Mouse (Mus musculus) forebrain, embryonic 15.5 days (tissue): ENCODE results near the gene Ankrd34b. TPM values are rescaled to one million over a fixed set of nuclear protein-coding genes. Genes with fewer than 3 reads are reported as not detected.

Experiments
- ATAC-seq: fragments of 200-750 bp; cut with Nextera tagmentation; replicated peaks from 2 replicates; pipeline ENCODE4 v1.8.0; 2017; ENCODE audit warnings: mild to moderate bottlenecking, moderate TSS enrichment, moderate library complexity
- H3K27ac ChIP-seq: fragments of 300-500 bp; sonication (generic); replicated peaks from 2 replicates; pipeline ENCODE4 v1.5.1; 2015; ENCODE audit warnings: mild to moderate bottlenecking, inconsistent platforms
- H3K27me3 ChIP-seq: fragments of 300-500 bp; sonication (generic); 2 replicates; pipeline ENCODE4 v1.6.1; 2015; ENCODE audit warnings: inconsistent platforms
- H3K36me3 ChIP-seq: fragments of 300-500 bp; sonication (generic); 2 replicates; pipeline ENCODE4 v1.6.1; 2015; ENCODE audit warnings: mild to moderate bottlenecking, inconsistent platforms
- H3K4me1 ChIP-seq: fragments of 300-500 bp; sonication (generic); 2 replicates; pipeline ENCODE4 v1.6.1; 2015; ENCODE audit warnings: inconsistent platforms
- H3K4me2 ChIP-seq: fragments of 300-500 bp; sonication (generic); replicated peaks from 2 replicates; pipeline ENCODE4 v1.6.1; 2015; ENCODE audit warnings: mild to moderate bottlenecking, inconsistent platforms
- H3K4me3 ChIP-seq: fragments of 300-500 bp; sonication (generic); 2 replicates; pipeline ENCODE4 v1.5.1; 2015; ENCODE audit warnings: mild to moderate bottlenecking, inconsistent platforms
- H3K9ac ChIP-seq: fragments of 300-500 bp; sonication (generic); replicated peaks from 2 replicates; pipeline ENCODE4 v1.6.1; 2015; ENCODE audit warnings: mild to moderate bottlenecking, inconsistent platforms
- H3K9me3 ChIP-seq: fragments of 300-500 bp; sonication (generic); 2 replicates; pipeline ENCODE4 v1.6.1; 2016; ENCODE audit warnings: inconsistent platforms
- WGBS: fragments of 180-500 bp; shearing (Covaris S2); methylation state at CpG from one replicate; pipeline ENCODE4 v1.1.7; 2015; ENCODE audit warnings: mixed read lengths; 5-methylcytosine and 5-hydroxymethylcytosine counted together
- polyA plus RNA-seq: library from polyadenylated mRNA; unstranded; fragments of >200 nt; fragmentation: Nextera tagmentation; extraction: Ambion mirVana; gene quantifications from 2 replicates; pipeline ENCODE4 v1.2.1, GENCODE M21; 2015

The Ankrd34b gene
- polyA plus RNA-seq, 1 experiment from 2014 or later = 0.46 TPM

DNA sequence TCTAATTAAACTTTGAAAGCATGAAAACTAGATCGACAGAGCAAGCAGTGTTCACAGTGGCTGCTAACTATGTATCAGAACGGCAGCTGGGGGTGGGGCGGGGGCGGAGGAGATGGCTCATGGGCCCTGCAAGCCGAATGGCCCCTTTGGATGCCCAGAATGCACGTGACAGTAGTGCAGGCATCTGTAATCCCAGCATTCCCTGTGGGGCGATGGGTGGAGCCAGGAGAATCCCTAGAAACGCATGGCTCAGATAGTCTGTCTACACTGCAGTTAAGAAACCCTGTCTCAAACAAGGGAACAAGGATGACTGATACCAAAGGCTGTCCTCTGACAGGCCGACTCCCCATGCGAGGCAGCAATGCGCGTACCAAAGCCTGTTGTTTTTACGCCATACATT lies 14.6 kb downstream of the Ankrd34b start:
- Histone ChIP-seq H3K4me3 (no peak overlapping the region), H3K36me3 (no peaks in the 10 kb centered on the region), H3K27ac (no peak overlapping the region), H3K9ac (no peak overlapping the region), H3K9me3 (no peaks in the 10 kb centered on the region), H3K4me2 (no peak overlapping the region), H3K27me3 (no peaks in the 10 kb centered on the region), H3K4me1 (no peaks in the 10 kb centered on the region)
- WGBS = 74% methylated on average over 13 of the region's 13 CpGs
- no peak for ATAC-seq

DNA sequence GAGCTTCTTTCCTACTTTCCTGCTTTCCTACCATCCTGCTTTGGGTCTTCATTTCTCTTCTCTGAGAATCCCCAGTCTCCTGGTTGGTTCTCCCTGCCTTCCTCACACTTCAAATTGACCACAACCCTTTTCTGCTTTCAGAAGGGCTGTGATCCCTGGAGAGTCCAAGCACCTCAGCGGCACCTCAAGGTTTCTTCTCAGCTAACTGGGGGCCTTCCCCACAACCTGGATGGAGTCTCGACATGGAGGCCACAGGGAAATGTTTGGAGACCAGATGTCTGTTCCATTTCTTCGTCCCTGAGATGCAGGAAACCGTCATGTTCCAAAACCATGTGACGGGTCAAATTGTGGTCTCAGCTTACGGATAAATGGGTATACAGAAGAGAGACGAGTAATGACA lies 21.2 kb downstream of the Ankrd34b start:
- WGBS = 91% methylated on average over 7 of the region's 7 CpGs
- H3K4me2 ChIP-seq = no peak overlapping the region
- H3K27ac ChIP-seq = no peak overlapping the region
- H3K9ac ChIP-seq = no peak overlapping the region
- no peaks in the 10 kb centered on the region for H3K36me3 ChIP-seq
- ATAC-seq = no peak
- H3K27me3 ChIP-seq = no peaks in the 10 kb centered on the region
- H3K4me1 ChIP-seq = no peaks in the 10 kb centered on the region
- no peak overlapping the region for H3K4me3 ChIP-seq
- no peaks in the 10 kb centered on the region for H3K9me3 ChIP-seq

DNA sequence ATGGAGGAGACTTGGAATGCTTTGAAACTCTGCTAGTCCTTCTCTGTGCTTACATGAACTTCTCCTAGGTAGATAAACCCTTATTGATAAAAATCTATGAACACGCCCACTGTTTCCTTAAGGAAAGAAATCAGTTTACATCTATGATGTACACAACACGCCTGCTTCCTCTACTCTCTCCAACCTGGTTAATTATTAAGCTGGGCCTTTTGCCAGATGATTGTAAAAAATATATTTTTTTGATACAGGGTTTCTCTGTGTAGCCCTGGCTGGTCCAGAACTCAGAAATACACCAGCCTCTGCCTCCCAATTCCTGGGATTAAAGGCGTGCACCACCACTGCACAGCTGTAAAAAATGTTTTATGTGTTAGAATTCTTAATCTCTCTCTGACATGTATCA lies 39.0 kb downstream of the Ankrd34b start:
- Histone ChIP-seq H3K4me1 (no peaks in the 10 kb centered on the region), H3K27ac (no peak overlapping the region), H3K4me2 (no peak overlapping the region), H3K9ac (no peak overlapping the region), H3K36me3 (peaks cover 7% of the 10 kb centered on the region; the same call in 1 of the 2 replicates), H3K27me3 (no peaks in the 10 kb centered on the region), H3K9me3 (no peaks in the 10 kb centered on the region), H3K4me3 (no peak overlapping the region)
- WGBS = 94% methylated on average over 3 of the region's 3 CpGs
- no peak for ATAC-seq

DNA sequence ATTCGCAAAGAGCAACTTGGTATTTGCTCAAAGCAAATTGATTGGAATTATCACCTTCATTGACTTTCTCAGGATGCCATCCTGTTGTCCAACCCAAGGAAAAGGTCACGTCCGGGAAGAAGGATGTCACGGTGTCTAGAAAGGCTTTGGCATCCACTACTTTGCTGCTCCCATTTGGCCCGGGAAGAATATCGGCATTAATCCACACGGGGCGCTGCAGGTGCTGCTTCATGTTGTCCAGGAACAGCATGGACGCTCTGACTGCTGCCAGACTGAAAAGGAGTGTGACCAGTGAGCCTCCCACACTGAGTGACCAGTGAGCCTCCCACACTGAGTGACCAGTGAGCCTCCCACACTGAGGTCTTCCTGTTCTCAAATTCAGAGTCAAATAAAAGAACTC lies 42.2 kb downstream of the Ankrd34b start:
- 71% methylated on average over 9 of the region's 9 CpGs for WGBS
- Histone ChIP-seq H3K9ac (no peak overlapping the region), H3K9me3 (no peaks in the 10 kb centered on the region), H3K4me3 (no peak overlapping the region), H3K27ac (no peak overlapping the region), H3K27me3 (no peaks in the 10 kb centered on the region), H3K4me2 (no peak overlapping the region), H3K4me1 (no peaks in the 10 kb centered on the region), H3K36me3 (peaks cover 7% of the 10 kb centered on the region; the same call in 1 of the 2 replicates)
- ATAC-seq = no peak

DNA sequence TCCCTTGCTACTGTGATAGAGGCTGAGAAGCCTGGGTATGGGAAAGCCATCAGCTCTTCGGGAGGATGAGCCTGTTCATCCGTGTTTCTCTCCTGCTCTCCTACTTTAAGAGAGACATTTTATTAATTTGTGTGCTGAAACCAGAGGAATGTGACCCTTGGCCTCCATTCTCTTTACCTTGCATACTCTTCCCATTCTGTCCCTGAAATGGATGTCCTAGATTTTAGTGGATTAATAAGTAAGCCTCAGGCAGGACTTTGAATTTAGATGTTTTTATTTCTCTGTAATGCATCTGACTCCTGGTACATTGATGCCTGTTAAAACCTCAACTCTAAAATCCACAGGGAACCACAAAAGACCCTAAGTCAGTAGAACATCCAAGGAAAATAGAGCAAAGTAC lies 43.7 kb downstream of the Ankrd34b start:
- no peaks in the 10 kb centered on the region for H3K4me1 ChIP-seq
- no peak overlapping the region for H3K27ac ChIP-seq
- 84% methylated on average over 2 of the region's 2 CpGs for WGBS
- no peak overlapping the region for H3K4me3 ChIP-seq
- no peak overlapping the region for H3K4me2 ChIP-seq
- H3K9me3 ChIP-seq = no peaks in the 10 kb centered on the region
- H3K27me3 ChIP-seq = no peaks in the 10 kb centered on the region
- ATAC-seq = no peak
- H3K36me3 ChIP-seq = peaks cover 7% of the 10 kb centered on the region; the same call in 1 of the 2 replicates
- no peak overlapping the region for H3K9ac ChIP-seq

DNA sequence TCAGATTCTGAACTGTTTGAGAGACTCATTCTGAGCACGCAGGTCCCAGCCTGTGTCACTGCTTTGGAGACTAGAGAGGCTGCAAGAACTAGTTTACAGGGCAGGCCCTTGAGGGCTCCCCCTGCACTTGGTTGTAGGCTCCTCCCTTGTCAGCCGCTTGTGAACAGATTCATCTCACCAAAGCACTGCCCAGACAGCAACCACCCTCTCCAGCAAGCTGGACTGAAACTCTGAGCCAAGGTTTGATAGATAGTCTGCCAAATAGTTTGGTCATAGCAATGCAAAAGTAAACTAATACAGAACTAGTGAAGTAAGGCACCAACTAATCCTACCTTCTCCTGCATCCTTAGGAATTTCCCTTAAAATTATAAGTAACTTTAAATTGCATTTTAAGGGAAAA lies 44.5 kb downstream of the Ankrd34b start:
- ATAC-seq = no peak
- Histone ChIP-seq H3K27me3 (no peaks in the 10 kb centered on the region), H3K9me3 (no peaks in the 10 kb centered on the region), H3K4me3 (no peak overlapping the region), H3K27ac (no peak overlapping the region), H3K36me3 (peaks cover 7% of the 10 kb centered on the region; the same call in 1 of the 2 replicates), H3K9ac (no peak overlapping the region), H3K4me2 (no peak overlapping the region), H3K4me1 (no peaks in the 10 kb centered on the region)
- 77% methylated on average over 2 of the region's 2 CpGs for WGBS

DNA sequence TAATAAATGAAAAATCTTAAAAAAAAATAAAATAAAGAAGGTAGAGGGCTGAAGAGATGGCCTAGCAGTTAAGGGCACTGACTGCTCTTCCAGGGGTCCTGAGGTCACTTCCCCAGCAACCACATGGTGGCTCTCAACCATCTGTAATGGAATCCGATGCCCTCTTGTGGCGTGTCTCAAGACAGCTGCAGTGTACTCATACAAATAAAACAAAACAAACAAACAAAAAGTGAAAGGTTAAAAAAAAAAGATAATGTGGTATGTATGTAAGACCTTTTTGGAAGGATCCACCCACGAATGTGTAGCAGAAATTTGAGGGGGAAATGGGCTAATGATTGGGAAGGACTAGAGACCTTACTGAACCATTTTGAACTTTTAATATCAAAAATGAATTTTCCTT lies 57.7 kb downstream of the Ankrd34b start:
- Histone ChIP-seq H3K4me3 (peak overlapping the region; percentile 51), H3K4me1 (peaks cover 3% of the 10 kb centered on the region; the same call in 1 of the 2 replicates), H3K9ac (peak overlapping the region; percentile 51), H3K27me3 (no peaks in the 10 kb centered on the region), H3K27ac (peak overlapping the region; percentile 81), H3K36me3 (peaks cover 7% of the 10 kb centered on the region; the same call in 1 of the 2 replicates), H3K4me2 (peak overlapping the region; percentile 82), H3K9me3 (no peaks in the 10 kb centered on the region)
- 3% methylated on average over 3 of the region's 3 CpGs for WGBS
- ATAC-seq = peak; percentile 53

DNA sequence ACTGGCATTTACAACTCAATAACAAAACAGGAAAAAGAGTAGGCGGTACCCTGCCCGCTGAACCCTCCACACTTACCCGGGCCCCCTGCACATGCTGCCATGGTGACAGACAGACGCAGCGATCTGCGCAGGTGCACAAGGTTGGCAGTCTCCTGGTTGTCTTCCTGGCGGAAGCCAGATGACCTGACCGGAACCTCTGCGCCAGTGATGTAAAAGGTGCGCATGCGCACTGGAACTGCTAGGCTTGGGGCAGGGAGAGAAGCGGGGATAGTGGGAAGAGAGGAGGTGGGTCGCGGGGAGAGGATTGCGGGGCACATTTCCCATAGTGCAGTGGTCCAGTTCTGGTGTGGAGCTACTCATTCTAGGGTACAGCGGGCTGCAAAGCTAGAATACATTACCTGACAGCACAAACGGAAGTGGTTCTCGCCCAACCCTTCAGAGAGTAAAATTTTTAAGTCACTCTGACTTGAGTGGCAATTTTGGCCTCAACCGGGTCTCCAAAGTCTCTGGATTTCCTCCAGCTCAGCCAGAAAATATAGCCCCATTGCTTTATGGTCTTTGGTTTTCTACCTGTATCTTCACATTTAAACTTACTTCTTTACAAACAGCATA lies 58.3 kb downstream of the Ankrd34b start, which contains the start of gene Fam151b:
Gene Fam151b, minus strand, starts transcription at position 164 of the 612 bp plus-strand sequence.
- Histone ChIP-seq H3K27me3 (no peaks in the 10 kb centered on the region), H3K4me1 (peaks cover 3% of the 10 kb centered on the region; the same call in 1 of the 2 replicates), H3K9ac (peak within 1 kb of the TSS; percentile 51), H3K4me3 (peak within 1 kb of the TSS; percentile 51), H3K36me3 (peaks cover 7% of the 10 kb centered on the region; the same call in 1 of the 2 replicates), H3K27ac (peak within 1 kb of the TSS; percentile 81), H3K9me3 (no peaks in the 10 kb centered on the region), H3K4me2 (peak within 1 kb of the TSS; percentile 82)
- 7% methylated on average over 19 of the region's 19 CpGs for WGBS
- ATAC-seq = peak; percentile 99

DNA sequence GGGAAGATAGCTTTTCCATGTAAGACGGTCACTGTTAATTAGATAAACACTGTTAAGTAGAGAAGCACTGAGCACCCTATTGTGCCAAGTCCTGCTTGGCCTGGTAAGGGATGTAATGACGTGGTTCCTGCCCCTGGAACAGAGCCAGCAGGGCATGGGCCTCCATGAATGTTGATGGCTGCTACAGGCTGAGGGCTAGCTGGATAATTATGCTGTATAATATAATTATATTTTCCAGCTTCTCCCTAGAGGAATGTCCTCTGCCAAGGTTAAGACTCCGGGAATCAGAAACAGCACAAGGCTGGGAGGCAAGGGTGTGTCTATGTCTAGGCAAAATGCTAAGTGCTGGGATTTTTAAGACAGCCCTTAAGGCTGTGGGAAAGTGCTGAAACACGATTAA lies 65.1 kb downstream of the Ankrd34b start:
- Histone ChIP-seq H3K27me3 (no peaks in the 10 kb centered on the region), H3K27ac (no peak overlapping the region), H3K4me3 (no peak overlapping the region), H3K9ac (no peak overlapping the region), H3K36me3 (peaks cover 34% of the 10 kb centered on the region), H3K4me2 (no peak overlapping the region), H3K9me3 (no peaks in the 10 kb centered on the region), H3K4me1 (no peaks in the 10 kb centered on the region)
- 50% methylated on average over 4 of the region's 4 CpGs for WGBS
- no peak for ATAC-seq

Other genes with a start within 250 kb of the Ankrd34b start
- gene Gm20379, start 119.9 kb upstream of the Ankrd34b start, polyA plus RNA-seq = 1.2 and 1.3 TPM in 2 replicates
- gene Dhfr, start 71.2 kb upstream of the Ankrd34b start, polyA plus RNA-seq = 8.9 and 10.0 TPM in 2 replicates
- gene Msh3, start 70.9 kb upstream of the Ankrd34b start, polyA plus RNA-seq = 28.4 and 28.5 TPM in 2 replicates
- gene Fam151b, start 58.1 kb downstream of the Ankrd34b start, polyA plus RNA-seq = 0.32 and 0.48 TPM in 2 replicates
- 10.9 and 11.5 TPM in 2 replicates for gene Zfyve16, start 105.0 kb downstream of the Ankrd34b start, polyA plus RNA-seq
- gene Spz1, start 150.3 kb downstream of the Ankrd34b start, polyA plus RNA-seq = not detected in 2 replicates
- 22.5 and 23.1 TPM in 2 replicates for gene Serinc5, start 185.2 kb downstream of the Ankrd34b start, polyA plus RNA-seq